Mouse (Mus musculus) lung, embryonic 14.5 days (tissue): Measurements from ENCODE around the gene Sipa1l2. TPM values are rescaled to one million over a fixed set of nuclear protein-coding genes. Genes with fewer than 3 reads are reported as not detected.

ENCODE experiments used
- ATAC-seq: fragments of 200-750 bp; cut with Nextera tagmentation; 2 replicates; pipeline ENCODE4 v1.8.0; 2017; ENCODE audit warnings: mild to moderate bottlenecking, moderate TSS enrichment, moderate library complexity; ENCODE audit not compliant: insufficient read depth
- DNase-seq: peaks from one replicate; pipeline ENCODE4 v3.0.0-alpha.2; 2015
- H3K27ac ChIP-seq: fragments of 300-500 bp; sonication (generic); 2 replicates; pipeline ENCODE4 v1.5.1; 2014; ENCODE audit warnings: low read depth, mild to moderate bottlenecking, moderate library complexity
- H3K27me3 ChIP-seq: fragments of 300-500 bp; sonication (generic); 2 replicates; pipeline ENCODE4 v1.6.1; 2014; ENCODE audit warnings: low read length, control low read depth; ENCODE audit not compliant: insufficient read depth
- H3K36me3 ChIP-seq: fragments of 300-500 bp; sonication (generic); 2 replicates; pipeline ENCODE4 v1.6.1; 2014; ENCODE audit warnings: control low read depth; ENCODE audit not compliant: insufficient read depth
- H3K4me1 ChIP-seq: fragments of 300-500 bp; sonication (generic); 2 replicates; pipeline ENCODE4 v1.6.1; 2014; ENCODE audit warnings: antibody characterized with exemption, control low read depth; ENCODE audit not compliant: insufficient read depth
- H3K4me2 ChIP-seq: fragments of 300-500 bp; sonication (generic); 2 replicates; pipeline ENCODE4 v1.6.1; 2014; ENCODE audit warnings: mild to moderate bottlenecking
- H3K4me3 ChIP-seq: fragments of 300-500 bp; sonication (generic); 2 replicates; pipeline ENCODE4 v1.5.1; 2014; ENCODE audit warnings: low read depth, low read length
- H3K9ac ChIP-seq: fragments of 300-500 bp; sonication (generic); 2 replicates; pipeline ENCODE4 v1.6.1; 2014
- H3K9me3 ChIP-seq: fragments of 300-500 bp; sonication (generic); 2 replicates; pipeline ENCODE4 v1.6.1; 2016; ENCODE audit warnings: low read depth, low read length, control low read depth
- CTCF ChIP-seq: IDR thresholded peaks from 2 replicates; pipeline ENCODE4 v1.5.1; 2016; ENCODE audit warnings: antibody characterized with exemption, low read depth
- WGBS: fragments of 180-500 bp; shearing (Covaris S2); extraction: QIAGEN DNeasy Blood & Tissue Kit; methylation state at CpG from one replicate; pipeline ENCODE4 v1.1.7; 2014; 5-methylcytosine and 5-hydroxymethylcytosine counted together
- polyA plus RNA-seq: library from polyadenylated mRNA; unstranded; fragments of >200 nt; fragmentation: Nextera tagmentation; extraction: Ambion mirVana; gene quantifications from 2 replicates; pipeline ENCODE4 v1.2.1, GENCODE M21; 2014

The Sipa1l2 gene
- polyA plus RNA-seq, 1 experiment from 2014 or later, result 14.2 TPM

DNA sequence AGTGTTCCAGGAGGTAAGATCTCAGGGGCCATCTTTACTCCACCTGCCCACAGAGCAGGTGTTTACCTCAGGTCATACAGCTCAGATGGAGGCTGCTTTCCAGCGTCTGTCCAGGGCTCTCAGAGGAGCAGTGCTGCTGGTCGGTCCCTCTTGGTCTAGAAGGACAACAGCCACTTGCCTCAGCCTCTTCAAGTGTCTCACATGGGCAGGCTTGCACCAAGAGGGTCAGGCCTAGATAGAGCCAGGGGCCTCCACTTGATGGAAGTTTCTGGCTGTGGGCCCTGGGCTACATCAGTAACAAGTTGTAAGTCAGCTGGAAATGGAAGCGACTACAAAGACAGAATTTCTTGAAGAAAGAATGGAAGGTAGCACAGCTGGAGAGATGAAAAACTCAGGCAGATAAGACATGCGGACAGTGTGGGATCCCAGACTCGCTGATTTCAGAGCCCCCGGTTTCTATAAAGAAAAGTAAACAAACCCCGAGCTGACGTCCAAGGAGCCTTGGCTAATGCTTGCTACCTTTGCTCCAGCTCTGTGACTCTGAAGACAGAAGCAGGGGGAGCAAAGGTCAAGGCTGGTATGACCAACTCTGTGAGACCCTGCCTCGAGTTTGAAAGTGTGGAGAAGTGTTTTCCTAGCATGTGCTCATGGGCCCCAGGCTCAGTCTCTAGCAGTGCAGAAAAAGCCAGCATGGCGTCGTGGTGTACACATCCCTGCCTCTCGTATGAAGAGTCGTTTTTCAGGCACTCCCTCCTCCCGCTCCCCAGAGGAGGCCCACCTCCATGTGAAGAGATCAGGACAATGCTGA lies 58.5 kb downstream of the Sipa1l2 start:
- no peak for ATAC-seq
- no peaks in the 10 kb centered on the region for H3K36me3 ChIP-seq
- H3K9me3 ChIP-seq, result no peaks in the 10 kb centered on the region
- DNase-seq, result no peak
- peaks cover 20% of the 10 kb centered on the region for H3K4me1 ChIP-seq
- no peak overlapping the region for H3K4me2 ChIP-seq
- no peak for TF ChIP-seq CTCF
- H3K27me3 ChIP-seq, result no peaks in the 10 kb centered on the region
- H3K9ac ChIP-seq, result no peak overlapping the region
- no peak overlapping the region for H3K27ac ChIP-seq
- 27% methylated on average over 14 of the region's 14 CpGs for WGBS
- H3K4me3 ChIP-seq, result no peak overlapping the region

DNA sequence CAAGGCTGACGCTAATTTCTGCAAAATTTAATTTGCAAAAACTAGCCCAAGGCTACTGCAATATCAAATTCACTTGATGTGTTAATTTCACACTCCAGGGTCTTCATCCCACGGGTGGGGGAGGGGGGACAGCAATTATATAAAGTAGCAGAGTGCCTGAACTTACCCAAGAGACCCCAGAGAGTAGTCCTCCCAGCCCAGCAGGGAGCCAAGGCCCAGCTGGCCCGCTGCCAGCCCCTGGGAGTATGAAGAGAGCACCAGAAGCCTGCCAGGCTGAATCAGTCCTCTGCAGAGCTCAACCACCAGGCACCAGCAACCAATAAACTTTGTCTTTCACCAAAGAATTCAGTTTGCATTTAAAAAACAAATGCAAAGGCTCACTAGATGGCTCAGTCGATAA lies 59.8 kb downstream of the Sipa1l2 start:
- H3K4me1 ChIP-seq, result peaks cover 30% of the 10 kb centered on the region
- ATAC-seq (0 out of 2 replicates have a peak, but pooled peaks have one; percentile 59), DNase-seq (peak; percentile 84)
- H3K9me3 ChIP-seq, result no peaks in the 10 kb centered on the region
- H3K36me3 ChIP-seq, result no peaks in the 10 kb centered on the region
- 37% methylated on average over 4 of the region's 4 CpGs for WGBS
- no peaks in the 10 kb centered on the region for H3K27me3 ChIP-seq
- no peak overlapping the region for H3K9ac ChIP-seq
- no peak overlapping the region for H3K4me2 ChIP-seq
- no peak overlapping the region for H3K27ac ChIP-seq
- no peak overlapping the region for H3K4me3 ChIP-seq
- TF ChIP-seq CTCF, result no peak

DNA sequence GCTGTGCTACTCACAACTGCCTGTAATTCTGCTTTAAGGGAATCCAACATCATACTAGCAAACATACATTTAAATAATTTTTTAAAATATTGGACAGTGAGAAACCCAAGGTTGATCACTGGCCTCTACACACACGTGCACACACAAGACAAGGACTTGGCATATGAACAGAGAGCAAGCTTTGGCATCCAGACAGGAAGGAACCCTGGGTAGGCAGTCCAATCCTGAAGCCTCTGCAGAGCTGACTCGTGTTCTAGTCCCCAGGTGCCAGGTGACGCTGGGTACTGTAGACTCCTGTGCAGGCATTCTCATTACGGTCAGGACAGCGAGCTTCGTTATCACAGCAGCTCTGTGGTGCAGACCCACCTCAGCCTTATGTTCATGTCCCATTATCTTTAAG lies 60.4 kb downstream of the Sipa1l2 start:
- no peak overlapping the region for H3K27ac ChIP-seq
- peaks cover 31% of the 10 kb centered on the region for H3K4me1 ChIP-seq

DNA sequence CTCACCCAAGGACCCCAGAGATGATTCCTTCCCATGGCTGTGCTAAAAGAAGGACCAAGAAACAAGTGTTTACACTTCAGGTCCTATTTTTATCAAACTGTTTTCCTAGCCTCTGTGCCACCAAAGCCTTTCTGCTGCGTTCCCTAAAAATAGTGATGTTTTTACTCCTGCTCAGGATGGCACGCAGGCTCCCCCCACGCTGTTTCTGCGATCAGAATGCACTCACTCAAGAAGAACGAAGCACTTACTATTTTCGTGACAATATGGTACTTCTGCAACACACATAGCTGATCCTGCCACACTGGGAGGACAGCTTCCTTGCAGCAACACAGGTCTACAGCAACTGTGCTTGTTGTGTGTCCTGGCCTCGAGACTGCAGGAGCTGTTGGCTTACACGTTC lies 62.3 kb downstream of the Sipa1l2 start:
- ATAC-seq, result no peak
- Histone ChIP-seq H3K9ac (no peak overlapping the region), H3K4me3 (no peak overlapping the region), H3K4me1 (peaks cover 26% of the 10 kb centered on the region), H3K27ac (no peak overlapping the region), H3K4me2 (no peak overlapping the region), H3K27me3 (no peaks in the 10 kb centered on the region), H3K36me3 (no peaks in the 10 kb centered on the region), H3K9me3 (no peaks in the 10 kb centered on the region)
- 65% methylated on average over 8 of the region's 8 CpGs for WGBS
- no peak for TF ChIP-seq CTCF
- DNase-seq, result no peak

More for the DNA sequence above, 60.4 kb downstream of the Sipa1l2 start:
- H3K9me3 ChIP-seq, result no peaks in the 10 kb centered on the region
- ATAC-seq, result no peak
- no peak overlapping the region for H3K4me2 ChIP-seq
- DNase-seq, result no peak
- 79% methylated on average over 6 of the region's 6 CpGs for WGBS
- H3K4me3 ChIP-seq, result no peak overlapping the region
- no peaks in the 10 kb centered on the region for H3K27me3 ChIP-seq
- TF ChIP-seq CTCF, result no peak
- H3K36me3 ChIP-seq, result no peaks in the 10 kb centered on the region
- H3K9ac ChIP-seq, result no peak overlapping the region

DNA sequence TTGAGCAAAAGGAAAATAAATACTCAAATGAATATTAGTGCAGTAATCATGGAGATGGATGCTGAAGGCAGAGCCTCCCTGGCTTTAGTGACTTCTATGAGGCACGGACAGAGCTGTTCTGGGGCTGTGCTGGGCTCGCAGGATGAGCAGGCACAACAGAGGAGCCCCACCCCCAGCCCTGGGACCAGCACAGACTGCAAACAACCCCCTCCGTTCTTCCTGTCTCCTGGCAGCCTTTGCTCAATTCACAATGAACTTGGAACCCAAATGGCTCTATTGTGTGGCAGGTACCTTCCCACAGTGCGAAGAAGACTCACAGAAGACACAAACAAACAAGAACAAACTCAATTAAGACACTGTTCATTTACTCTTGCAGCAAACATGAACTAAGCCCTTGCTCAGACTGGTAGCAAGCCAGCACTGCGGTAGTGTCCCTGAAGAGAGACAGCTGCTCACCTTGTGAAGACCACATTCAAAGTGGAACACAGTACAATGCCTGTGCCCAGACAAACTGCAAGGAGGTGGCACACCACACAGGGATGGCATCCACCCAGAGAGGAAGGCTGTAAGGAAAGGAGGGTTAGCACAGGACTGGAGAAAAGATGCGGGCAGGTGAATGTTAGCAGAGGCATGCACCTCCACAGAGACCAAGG lies 64.9 kb downstream of the Sipa1l2 start:
- no peak for DNase-seq
- Histone ChIP-seq H3K27me3 (no peaks in the 10 kb centered on the region), H3K4me2 (no peak overlapping the region), H3K9me3 (no peaks in the 10 kb centered on the region), H3K4me1 (peaks cover 16% of the 10 kb centered on the region), H3K9ac (no peak overlapping the region), H3K27ac (peak overlapping the region; percentile 46; the same call in 1 of the 2 replicates), H3K36me3 (no peaks in the 10 kb centered on the region), H3K4me3 (no peak overlapping the region)
- peak; percentile 59; the same call in 1 of the 2 replicates for ATAC-seq
- 33% methylated on average over 6 of the region's 6 CpGs for WGBS
- no peak for TF ChIP-seq CTCF

DNA sequence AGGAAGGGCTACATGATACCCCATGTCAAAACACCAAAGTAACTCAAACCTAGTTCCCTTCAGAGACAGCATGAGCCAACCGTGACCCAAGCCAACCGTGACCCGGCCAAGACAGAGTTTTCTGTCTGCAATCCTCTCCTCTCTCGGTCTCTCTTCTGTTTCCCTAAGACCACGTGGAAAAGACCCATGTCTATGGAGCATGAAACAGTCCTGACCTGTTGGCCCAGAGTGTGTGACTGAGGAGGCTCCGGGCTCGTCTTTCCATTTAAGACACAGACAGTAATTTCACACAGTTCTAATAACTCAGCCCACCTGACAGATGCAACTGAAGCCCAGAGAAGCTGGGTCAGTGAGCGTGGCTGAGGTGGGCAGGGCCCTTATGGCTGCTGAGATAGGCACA lies 65.8 kb downstream of the Sipa1l2 start:
- no peak overlapping the region for H3K9ac ChIP-seq
- H3K27me3 ChIP-seq, result no peaks in the 10 kb centered on the region
- no peak overlapping the region for H3K4me2 ChIP-seq
- DNase-seq (no peak), ATAC-seq (no peak)
- H3K4me3 ChIP-seq, result no peak overlapping the region
- 68% methylated on average over 8 of the region's 8 CpGs for WGBS
- no peak overlapping the region for H3K27ac ChIP-seq
- H3K4me1 ChIP-seq, result peaks cover 16% of the 10 kb centered on the region
- TF ChIP-seq CTCF, result no peak
- no peaks in the 10 kb centered on the region for H3K36me3 ChIP-seq
- no peaks in the 10 kb centered on the region for H3K9me3 ChIP-seq

DNA sequence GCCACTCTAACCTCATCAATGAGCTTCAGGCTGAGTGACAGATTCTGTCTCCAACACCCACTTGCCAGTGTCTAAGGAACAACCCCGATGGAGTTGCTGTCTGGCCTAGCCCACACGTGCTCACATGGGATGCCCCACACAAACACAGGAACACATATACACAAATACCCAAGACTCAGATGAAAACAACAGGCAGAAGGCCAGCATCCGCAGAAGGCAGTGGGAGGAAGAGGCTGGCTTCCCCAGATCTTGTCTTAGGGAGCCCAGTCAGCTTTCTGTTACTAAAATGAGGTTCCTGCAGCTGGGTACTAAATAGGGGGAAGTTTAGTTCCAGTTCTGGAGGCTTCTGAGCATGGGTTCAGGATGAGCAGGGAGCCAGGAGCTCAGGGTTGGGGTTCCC lies 66.8 kb downstream of the Sipa1l2 start:
- no peak for DNase-seq
- Histone ChIP-seq H3K4me1 (peaks cover 16% of the 10 kb centered on the region), H3K27me3 (no peaks in the 10 kb centered on the region)

More for the DNA sequence above, 66.8 kb downstream of the Sipa1l2 start:
- H3K27ac ChIP-seq, result no peak overlapping the region
- no peak overlapping the region for H3K4me2 ChIP-seq
- no peak for ATAC-seq
- H3K9me3 ChIP-seq, result no peaks in the 10 kb centered on the region
- no peak overlapping the region for H3K9ac ChIP-seq
- TF ChIP-seq CTCF, result no peak
- H3K36me3 ChIP-seq, result no peaks in the 10 kb centered on the region
- no peak overlapping the region for H3K4me3 ChIP-seq
- 73% methylated on average over 3 of the region's 3 CpGs for WGBS
